Mouse (Mus musculus) forebrain, embryonic 10.5 days (tissue): ENCODE results near the gene Hdac4. TPM values are rescaled to one million over a fixed set of nuclear protein-coding genes. Genes with fewer than 3 reads are reported as not detected.

Experiments
- DNase-seq: peaks from one replicate; pipeline ENCODE4 v3.0.0-alpha.2; 2017; ENCODE audit warnings: low spot score; ENCODE audit errors: extremely low spot score
- H3K27ac ChIP-seq: fragments of 300-500 bp; sonication (generic); 2 replicates; pipeline ENCODE4 v1.5.1; 2016; ENCODE audit warnings: mild to moderate bottlenecking
- H3K27me3 ChIP-seq: fragments of 300-500 bp; sonication (generic); 2 replicates; pipeline ENCODE4 v1.6.1; 2016; ENCODE audit warnings: mild to moderate bottlenecking; ENCODE audit not compliant: poor library complexity, severe bottlenecking
- H3K36me3 ChIP-seq: fragments of 300-500 bp; sonication (generic); replicated peaks from 2 replicates; pipeline ENCODE4 v1.6.1; 2016; ENCODE audit warnings: mild to moderate bottlenecking, moderate library complexity
- H3K4me1 ChIP-seq: fragments of 300-500 bp; sonication (generic); 2 replicates; pipeline ENCODE4 v1.6.1; 2016
- H3K4me3 ChIP-seq: fragments of 300-500 bp; sonication (generic); 2 replicates; pipeline ENCODE4 v1.5.1; 2016; ENCODE audit warnings: mild to moderate bottlenecking, moderate library complexity
- H3K9me3 ChIP-seq: fragments of 300-500 bp; sonication (generic); 2 replicates; pipeline ENCODE4 v1.6.1; 2016; ENCODE audit warnings: mild to moderate bottlenecking, moderate library complexity
- WGBS: fragments of 180-500 bp; shearing (Covaris S2); methylation state at CpG from one replicate; pipeline ENCODE4 v1.1.7; 2016; 5-methylcytosine and 5-hydroxymethylcytosine counted together
- polyA plus RNA-seq: library from polyadenylated mRNA; unstranded; fragments of >200 nt; fragmentation: Nextera tagmentation; extraction: Ambion mirVana; gene quantifications from 2 replicates; pipeline ENCODE4 v1.2.1, GENCODE M21; 2016

The Hdac4 gene
- polyA plus RNA-seq, 1 experiment from 2014 or later: 20.6 TPM

DNA sequence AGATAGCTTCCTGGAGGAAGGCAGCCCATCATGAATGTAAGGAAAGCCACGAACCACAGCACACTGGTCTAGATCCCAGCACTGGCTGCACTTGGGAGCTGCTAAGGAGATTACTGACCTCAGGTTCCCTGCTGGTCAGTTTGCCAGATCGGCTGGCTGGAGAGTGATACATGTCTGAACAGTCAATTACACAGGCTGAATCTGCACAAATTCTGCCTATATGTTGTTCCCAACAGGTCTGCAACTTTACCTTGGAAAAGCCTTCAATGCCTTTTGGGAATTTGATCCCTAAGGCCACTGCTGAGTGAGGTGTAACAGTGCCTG, 189.9 kb downstream of the Hdac4 start:
- H3K27ac ChIP-seq: no peak overlapping the region
- 44% methylated on average over 2 of the region's 2 CpGs for WGBS
- H3K4me1 ChIP-seq: peaks cover 16% of the 10 kb centered on the region
- H3K36me3 ChIP-seq: peaks cover 19% of the 10 kb centered on the region
- no peaks in the 10 kb centered on the region for H3K27me3 ChIP-seq
- DNase-seq: no peak
- H3K9me3 ChIP-seq: no peaks in the 10 kb centered on the region
- H3K4me3 ChIP-seq: no peak overlapping the region

DNA sequence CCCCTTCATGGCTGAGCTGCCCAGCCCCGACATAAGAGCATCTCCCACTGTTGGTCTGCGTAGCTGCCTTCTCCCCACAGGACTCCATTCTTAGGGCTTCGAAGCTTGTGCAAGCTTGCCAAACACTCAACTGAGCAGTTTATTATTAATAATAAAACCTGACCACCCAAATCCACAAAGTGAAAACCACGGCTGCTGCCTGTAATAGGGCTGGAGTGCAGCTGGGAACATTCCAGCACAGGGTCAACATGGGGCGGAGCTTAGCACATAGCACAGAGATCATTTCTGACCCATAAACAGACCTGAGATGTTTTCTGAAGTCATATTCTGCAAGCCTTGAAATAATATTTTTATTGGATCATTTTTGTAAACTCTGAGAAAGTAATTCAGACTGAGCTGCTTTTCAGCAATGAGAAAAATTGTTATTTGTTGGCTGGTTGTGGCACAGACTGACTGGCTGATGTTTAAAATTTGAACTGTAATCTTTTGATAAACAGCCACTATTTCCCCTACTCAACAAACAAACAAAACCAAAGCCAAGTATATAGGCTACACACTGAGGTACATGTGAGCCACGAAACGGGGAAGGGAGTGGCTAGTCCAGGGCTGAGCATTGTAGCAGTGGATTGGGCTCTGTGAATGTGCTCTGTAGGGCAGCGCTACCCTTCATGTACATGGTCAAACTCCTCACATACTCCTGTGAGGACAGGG, 190.4 kb downstream of the Hdac4 start:
- Histone ChIP-seq H3K27me3 (no peaks in the 10 kb centered on the region), H3K9me3 (no peaks in the 10 kb centered on the region), H3K36me3 (peaks cover 20% of the 10 kb centered on the region), H3K4me1 (peaks cover 16% of the 10 kb centered on the region), H3K4me3 (no peak overlapping the region), H3K27ac (no peak overlapping the region)
- no peak for DNase-seq
- 83% methylated on average over 8 of the region's 8 CpGs for WGBS

DNA sequence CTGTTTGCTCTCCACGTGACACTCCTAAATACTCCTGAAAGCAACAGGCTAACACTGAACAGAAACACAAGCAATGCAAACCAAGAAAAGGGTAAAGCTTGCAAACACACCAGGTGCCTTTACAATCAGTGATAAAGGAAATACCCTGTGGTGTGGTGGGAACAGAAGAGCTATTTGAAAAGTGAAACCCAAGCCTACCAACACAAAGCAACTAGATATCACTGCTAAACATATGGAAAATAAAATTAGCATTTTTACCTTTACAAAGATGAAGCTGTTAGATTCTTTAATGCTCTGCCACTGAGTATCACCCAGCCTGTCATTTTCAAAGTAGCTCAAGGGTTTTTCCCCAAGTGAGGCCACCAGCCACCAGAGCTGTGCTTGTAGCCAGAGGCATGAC, 191.4 kb downstream of the Hdac4 start:
- Histone ChIP-seq H3K4me3 (no peak overlapping the region), H3K9me3 (no peaks in the 10 kb centered on the region), H3K27me3 (no peaks in the 10 kb centered on the region), H3K36me3 (peaks cover 30% of the 10 kb centered on the region), H3K4me1 (peaks cover 16% of the 10 kb centered on the region), H3K27ac (no peak overlapping the region)
- DNase-seq: no peak
- WGBS: 67% methylated on average over 1 of the region's 1 CpGs

DNA sequence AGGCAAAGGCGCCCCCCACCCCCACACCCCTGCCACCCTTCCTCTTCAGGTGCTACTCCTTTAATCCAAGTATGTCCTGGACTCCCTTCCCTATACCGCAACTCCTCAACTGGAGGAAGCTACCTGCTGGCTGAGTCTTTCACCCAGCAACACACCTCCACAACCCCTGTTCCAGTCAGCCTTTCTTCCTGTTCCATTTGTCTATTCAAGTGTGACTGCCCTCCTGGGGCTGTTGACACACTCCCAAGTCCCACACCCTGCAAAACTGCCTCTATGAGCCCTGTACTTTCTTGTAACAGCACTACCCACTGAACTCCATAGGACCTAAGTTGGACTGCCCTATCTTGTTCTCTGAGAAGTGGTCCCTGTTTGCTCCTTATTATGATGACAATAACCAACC, 195.3 kb downstream of the Hdac4 start:
- 93% methylated on average over 2 of the region's 2 CpGs for WGBS
- H3K36me3 ChIP-seq: peaks cover 46% of the 10 kb centered on the region
- H3K4me3 ChIP-seq: no peak overlapping the region

DNA sequence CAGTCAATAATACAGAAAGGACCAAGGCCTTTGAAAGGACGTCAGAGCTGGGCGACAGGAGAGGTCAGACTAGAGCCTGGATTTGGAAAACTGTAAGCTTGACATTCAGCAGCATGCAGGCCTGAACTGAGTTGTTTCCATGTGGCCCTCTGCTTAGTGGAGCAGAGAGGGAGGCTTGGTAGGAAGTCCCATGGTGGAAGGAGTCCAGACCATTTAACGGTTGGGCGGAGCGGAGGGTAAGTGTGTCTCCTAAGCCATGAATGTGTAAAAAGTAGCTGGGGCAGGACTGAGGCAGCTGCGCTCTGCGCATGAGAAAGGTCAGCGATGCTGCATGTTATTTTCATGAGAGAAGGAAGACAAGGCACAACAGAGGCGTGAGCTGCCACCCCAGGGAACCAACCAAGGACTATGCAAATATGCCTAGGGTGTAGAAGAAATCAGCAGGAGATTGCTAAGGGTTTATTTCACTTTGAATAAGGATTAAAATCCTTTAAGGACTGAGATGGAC, 201.8 kb downstream of the Hdac4 start:
- Histone ChIP-seq H3K4me3 (no peak overlapping the region), H3K27ac (no peak overlapping the region), H3K36me3 (peaks cover 71% of the 10 kb centered on the region), H3K4me1 (no peaks in the 10 kb centered on the region), H3K9me3 (no peaks in the 10 kb centered on the region), H3K27me3 (no peaks in the 10 kb centered on the region)
- no peak for DNase-seq
- 82% methylated on average over 9 of the region's 9 CpGs for WGBS

More for the DNA sequence above, 195.3 kb downstream of the Hdac4 start:
- peaks cover 6% of the 10 kb centered on the region; the same call in 1 of the 2 replicates for H3K4me1 ChIP-seq
- no peaks in the 10 kb centered on the region for H3K9me3 ChIP-seq
- no peak for DNase-seq
- H3K27ac ChIP-seq: no peak overlapping the region
- H3K27me3 ChIP-seq: no peaks in the 10 kb centered on the region

DNA sequence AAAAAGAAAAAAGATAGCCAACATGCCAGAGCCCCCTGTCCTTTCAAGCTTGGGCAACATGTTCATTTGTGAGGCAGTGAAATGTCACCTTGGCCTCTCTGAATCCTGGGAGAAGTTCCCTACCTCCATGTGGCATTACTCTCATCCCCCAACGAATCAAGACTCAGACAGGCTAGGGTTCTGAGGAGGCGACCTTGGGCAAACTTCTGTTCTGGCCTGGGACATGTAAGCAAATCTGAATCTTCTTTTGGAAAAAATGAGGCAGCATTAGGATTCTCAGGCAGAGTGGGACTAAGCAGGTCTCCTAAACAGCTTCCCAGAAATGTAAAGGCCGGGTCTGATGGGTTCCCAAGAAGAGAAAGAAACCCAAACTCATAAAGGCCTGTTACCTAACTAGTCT, 202.8 kb downstream of the Hdac4 start:
- DNase-seq: no peak
- Histone ChIP-seq H3K36me3 (peaks cover 76% of the 10 kb centered on the region), H3K27ac (no peak overlapping the region), H3K27me3 (no peaks in the 10 kb centered on the region), H3K4me3 (no peak overlapping the region), H3K4me1 (no peaks in the 10 kb centered on the region), H3K9me3 (no peaks in the 10 kb centered on the region)
- 79% methylated on average over 3 of the region's 3 CpGs for WGBS

DNA sequence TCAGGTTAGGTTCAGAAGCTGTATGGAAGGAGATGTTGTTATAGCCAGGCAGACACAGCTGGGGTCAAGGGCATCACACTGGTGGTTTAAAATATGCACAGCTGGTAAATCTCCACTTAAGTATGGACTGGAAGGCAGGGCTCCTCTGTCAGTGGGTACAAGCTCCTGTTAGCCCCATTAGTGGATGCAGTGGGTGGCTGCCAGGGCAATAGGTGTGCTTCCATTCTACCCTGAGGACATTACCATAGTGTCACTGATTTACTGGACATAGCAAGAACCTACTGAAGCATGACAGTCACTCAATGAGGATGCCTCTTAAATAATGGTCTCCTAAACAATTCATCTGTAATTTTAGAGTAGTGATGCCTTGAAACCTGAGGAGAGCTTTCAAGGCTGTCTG, 203.9 kb downstream of the Hdac4 start:
- H3K36me3 ChIP-seq: peaks cover 86% of the 10 kb centered on the region

DNA sequence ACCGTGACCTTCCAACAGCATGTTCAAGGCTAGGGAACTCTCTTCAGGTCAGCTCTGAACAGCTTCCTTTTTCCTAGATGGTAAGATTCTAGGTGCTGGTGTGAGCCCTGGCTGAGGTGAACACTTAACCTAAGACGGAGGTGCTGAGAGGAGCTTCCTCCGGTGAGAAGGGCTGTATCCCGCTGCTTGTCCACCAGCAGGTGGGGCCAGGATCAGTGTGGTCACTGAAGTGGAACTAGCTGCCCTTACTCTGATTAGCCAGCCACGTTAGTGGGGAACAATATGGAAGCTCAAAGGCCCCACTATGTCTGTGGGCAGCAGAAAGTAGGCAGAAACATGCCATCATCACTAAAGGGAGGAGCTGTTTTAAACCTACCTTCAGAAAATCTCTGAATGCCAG, 204.6 kb downstream of the Hdac4 start:
- H3K36me3 ChIP-seq: peaks cover 90% of the 10 kb centered on the region
- no peaks in the 10 kb centered on the region for H3K9me3 ChIP-seq
- 76% methylated on average over 5 of the region's 5 CpGs for WGBS
- no peak overlapping the region for H3K4me3 ChIP-seq
- H3K27me3 ChIP-seq: no peaks in the 10 kb centered on the region
- H3K27ac ChIP-seq: no peak overlapping the region
- no peaks in the 10 kb centered on the region for H3K4me1 ChIP-seq
- DNase-seq: no peak

More for the DNA sequence above, 203.9 kb downstream of the Hdac4 start:
- Histone ChIP-seq H3K4me1 (no peaks in the 10 kb centered on the region), H3K4me3 (no peak overlapping the region), H3K27me3 (no peaks in the 10 kb centered on the region), H3K27ac (no peak overlapping the region), H3K9me3 (no peaks in the 10 kb centered on the region)
- DNase-seq: no peak

DNA sequence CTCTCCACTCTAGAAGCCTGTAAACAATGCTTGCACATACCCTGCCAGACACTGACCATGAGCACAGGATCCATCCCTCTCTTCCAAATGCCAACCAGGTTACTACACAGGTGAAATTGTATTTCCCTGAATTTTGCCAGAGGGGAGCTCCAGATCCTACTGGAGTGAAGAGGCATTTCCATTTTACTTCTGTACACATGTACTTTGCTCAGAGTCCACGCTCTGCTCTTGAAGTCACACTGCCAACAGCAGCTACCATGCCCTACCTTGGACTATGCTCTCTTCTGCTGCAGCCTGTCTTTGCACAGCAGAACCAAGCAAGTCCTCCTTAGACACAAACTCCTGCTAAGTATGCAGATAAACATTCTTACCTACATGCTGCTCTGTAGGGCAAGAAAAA, 206.6 kb downstream of the Hdac4 start:
- no peak for DNase-seq
- Histone ChIP-seq H3K27me3 (no peaks in the 10 kb centered on the region), H3K36me3 (peaks cover 90% of the 10 kb centered on the region), H3K4me3 (no peak overlapping the region), H3K27ac (no peak overlapping the region), H3K9me3 (no peaks in the 10 kb centered on the region), H3K4me1 (no peaks in the 10 kb centered on the region)
- 88% methylated on average over 1 of the region's 1 CpGs for WGBS

DNA sequence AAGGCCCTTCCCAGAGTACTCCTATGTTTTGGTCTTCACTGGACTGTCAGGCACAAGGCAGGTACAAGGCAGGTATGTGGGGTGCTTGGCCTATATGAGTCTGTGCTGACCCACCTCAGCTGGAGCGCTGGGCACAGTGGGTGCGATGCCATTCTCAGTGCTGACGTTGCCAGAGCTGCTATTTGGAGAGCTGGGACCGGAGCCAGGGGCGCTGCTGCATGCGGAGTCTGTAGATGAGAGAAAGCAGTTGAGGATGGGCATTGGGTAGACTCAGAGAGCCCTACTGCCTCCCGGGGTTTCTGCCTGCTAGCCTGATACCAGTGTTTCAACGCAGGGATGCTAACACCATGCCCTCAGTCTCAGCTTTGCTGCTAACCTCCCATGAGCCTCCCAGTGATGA, 208.1 kb downstream of the Hdac4 start:
- H3K9me3 ChIP-seq: no peaks in the 10 kb centered on the region
- no peak overlapping the region for H3K4me3 ChIP-seq
- H3K27ac ChIP-seq: no peak overlapping the region
- H3K4me1 ChIP-seq: no peaks in the 10 kb centered on the region
- H3K27me3 ChIP-seq: no peaks in the 10 kb centered on the region
- WGBS: 96% methylated on average over 8 of the region's 8 CpGs
- no peak for DNase-seq
- peaks cover 93% of the 10 kb centered on the region for H3K36me3 ChIP-seq

DNA sequence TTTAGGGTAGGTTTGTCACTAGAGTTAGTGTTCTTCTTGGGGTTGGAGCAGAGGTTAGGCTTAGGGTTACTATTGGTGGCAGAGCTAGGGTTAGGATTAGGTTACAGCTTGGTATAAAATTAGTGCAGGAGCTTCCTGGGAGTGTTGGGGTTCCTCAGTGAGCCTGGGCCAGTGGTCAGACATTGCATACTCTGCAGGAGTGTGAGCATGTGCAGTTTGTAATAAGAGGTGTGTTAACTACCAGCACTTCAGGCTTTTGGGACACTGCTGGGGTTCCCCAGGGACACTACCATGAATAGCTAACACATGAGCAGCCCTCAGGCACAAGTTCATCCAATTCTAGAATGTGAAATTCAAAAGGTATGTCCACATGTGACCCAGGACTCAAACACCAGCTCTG, 209.7 kb downstream of the Hdac4 start:
- H3K27ac ChIP-seq: no peak overlapping the region
- H3K27me3 ChIP-seq: no peaks in the 10 kb centered on the region
- H3K4me3 ChIP-seq: no peak overlapping the region
- H3K36me3 ChIP-seq: peaks cover 94% of the 10 kb centered on the region
- DNase-seq: no peak
- H3K4me1 ChIP-seq: no peaks in the 10 kb centered on the region
- H3K9me3 ChIP-seq: no peaks in the 10 kb centered on the region

DNA sequence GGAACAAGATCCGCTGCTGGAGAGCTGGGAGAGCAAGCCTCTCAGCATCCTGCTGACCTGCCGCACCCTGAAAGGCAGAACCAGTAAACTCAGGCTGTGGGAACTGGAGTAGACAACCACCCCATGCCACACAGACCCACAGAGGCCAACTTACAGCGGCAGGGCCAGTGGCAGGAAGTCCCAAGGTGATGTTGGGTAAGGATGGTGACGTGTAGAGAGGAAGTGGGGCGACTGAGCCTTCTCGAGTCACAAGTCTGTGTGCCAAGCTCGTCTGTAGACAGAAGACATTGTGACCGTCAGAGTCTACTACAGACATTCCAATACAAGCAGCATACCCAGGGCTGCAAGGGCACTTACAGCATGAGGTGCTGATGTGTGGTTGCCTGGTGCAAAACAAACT, 211.0 kb downstream of the Hdac4 start:
- H3K27ac ChIP-seq: no peak overlapping the region
- H3K4me3 ChIP-seq: no peak overlapping the region
- H3K36me3 ChIP-seq: peaks cover 92% of the 10 kb centered on the region
- 94% methylated on average over 8 of the region's 8 CpGs for WGBS
- H3K9me3 ChIP-seq: no peaks in the 10 kb centered on the region
- no peaks in the 10 kb centered on the region for H3K27me3 ChIP-seq
- no peak for DNase-seq
- no peaks in the 10 kb centered on the region for H3K4me1 ChIP-seq

DNA sequence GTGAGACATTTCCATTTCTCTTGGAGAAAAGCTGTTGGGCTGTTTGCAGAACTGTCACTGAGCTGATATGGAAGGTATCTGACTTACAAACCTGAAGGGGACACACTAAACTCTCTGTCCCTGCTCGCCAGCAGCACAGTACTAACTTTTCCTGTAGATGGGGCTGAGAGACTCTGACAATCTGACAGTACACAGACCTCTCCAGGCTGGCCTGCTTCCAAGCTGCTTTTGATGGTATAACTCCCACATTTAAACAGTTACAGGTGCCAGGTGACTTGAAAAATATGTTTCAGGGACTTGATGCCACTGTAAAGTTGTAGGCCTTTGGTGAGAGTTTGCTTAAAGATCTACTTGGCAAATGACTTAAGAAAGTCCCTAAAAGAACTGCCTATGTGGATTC, 214.1 kb downstream of the Hdac4 start:
- DNase-seq: no peak
- Histone ChIP-seq H3K4me3 (no peak overlapping the region), H3K27ac (no peak overlapping the region), H3K27me3 (no peaks in the 10 kb centered on the region), H3K36me3 (peaks cover 72% of the 10 kb centered on the region), H3K4me1 (peaks cover 4% of the 10 kb centered on the region), H3K9me3 (no peaks in the 10 kb centered on the region)
- WGBS: 81% methylated on average over 1 of the region's 1 CpGs

DNA sequence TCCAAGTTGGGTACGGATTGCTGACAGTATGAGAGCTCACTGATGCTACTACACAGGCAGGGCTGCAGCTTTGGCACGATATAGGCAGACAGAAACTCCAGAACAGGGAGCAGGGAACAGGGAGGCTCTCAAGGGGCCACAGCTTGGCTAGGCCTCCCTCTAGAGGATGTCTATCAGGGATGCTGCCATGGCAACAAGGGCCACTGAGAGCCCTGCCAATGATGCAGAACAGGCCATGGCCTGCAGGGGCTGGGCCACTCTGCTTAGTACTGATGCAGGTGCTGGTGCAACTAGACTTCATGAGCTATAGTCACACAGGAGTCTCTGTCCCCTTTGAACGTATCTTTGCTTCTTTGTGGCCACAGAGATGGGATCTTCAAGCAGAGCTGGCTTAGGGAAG, 217.1 kb downstream of the Hdac4 start:
- 71% methylated on average over 3 of the region's 3 CpGs for WGBS
- Histone ChIP-seq H3K36me3 (peaks cover 74% of the 10 kb centered on the region), H3K4me1 (peaks cover 4% of the 10 kb centered on the region), H3K9me3 (no peaks in the 10 kb centered on the region), H3K27ac (no peak overlapping the region), H3K4me3 (no peak overlapping the region), H3K27me3 (no peaks in the 10 kb centered on the region)
- no peak for DNase-seq
